Mouse (Mus musculus): ENCODE measurements at regions not wholly inside any gene's neighbourhood (a gene's known extent, or its start where the extent isn't known, plus 50 kb on each side); places are given as distances from the start of the nearest gene placed in this dataset.

DNA sequence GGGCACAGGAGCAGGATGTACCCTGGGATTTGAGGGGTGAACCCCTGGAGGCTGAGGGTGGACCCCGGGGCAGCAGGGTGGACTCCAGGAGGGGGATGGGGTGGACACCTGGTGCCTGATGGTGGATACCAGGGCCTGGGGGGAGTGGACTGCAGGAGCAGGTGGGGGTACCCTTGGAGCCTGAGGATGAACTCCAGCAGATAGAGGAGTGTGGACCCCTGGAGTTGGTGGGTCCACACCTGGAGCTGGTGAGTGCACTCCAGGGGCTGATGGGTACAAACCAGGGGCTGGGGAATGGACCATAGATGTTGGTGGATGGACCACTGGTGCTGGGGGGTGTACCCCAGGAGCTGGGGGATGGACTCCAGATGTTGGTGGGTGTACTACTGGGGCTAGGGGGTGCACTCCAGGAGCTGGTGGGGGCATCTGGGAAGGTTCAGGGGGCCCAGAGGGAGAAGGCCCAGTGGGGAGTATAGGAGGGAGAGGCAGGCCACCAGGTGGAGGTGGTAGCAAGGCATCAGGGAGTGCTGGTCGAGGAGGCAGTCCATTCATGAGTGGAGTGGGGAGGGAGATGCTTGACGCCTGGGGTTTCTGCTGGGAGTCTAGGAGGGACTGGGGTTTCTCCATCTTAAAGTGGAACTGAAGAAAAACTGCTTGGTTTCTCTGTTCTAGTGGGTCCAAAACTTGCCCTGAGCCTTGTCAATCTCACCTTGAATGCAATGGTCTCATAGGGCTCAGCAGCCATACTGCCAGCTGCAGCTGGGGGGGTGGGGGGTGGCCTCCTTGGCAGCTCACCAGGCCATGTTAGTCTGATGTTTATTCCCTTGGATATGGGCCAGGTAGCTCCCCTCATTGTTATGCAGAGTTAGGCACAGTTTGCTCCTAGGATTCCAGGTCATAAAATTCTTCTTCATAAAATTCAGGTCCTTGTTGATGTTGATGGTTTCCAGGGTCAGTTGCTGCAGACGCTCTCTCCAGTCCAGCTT is 183.0 kb upstream of the Ell2 start:
- Histone ChIP-seq H3K9me3 (replicated peaks; ENCODE audit: control insufficient read depth, low read length) (no peaks in the 10 kb centered on the region), H3K4me1 (ENCODE audit: control insufficient read depth, low read depth, low read length) (no peaks in the 10 kb centered on the region), H3K9ac (ENCODE audit: low read depth, low read length) (no peak overlapping the region), H3K36me3 (ENCODE audit: control insufficient read depth, insufficient read depth) (no peaks in the 10 kb centered on the region), H3K27me3 (ENCODE audit: control insufficient read depth, insufficient read depth, low read depth, low read length) (no peaks in the 10 kb centered on the region), H3K4me3 (ENCODE audit: low read depth, low read length) (no peak overlapping the region), H3K4me2 (ENCODE audit: low read depth, low read length) (no peak overlapping the region), H3K27ac (ENCODE audit: low read length) (no peak overlapping the region)
- WGBS (ENCODE audit: insufficient replicate concordance), result 44% methylated on average over 4 of the region's 4 CpGs
- ATAC-seq (ENCODE audit: low read depth), result no peak

GRCm38 (mm10) chr13:75524481-75524880 is 182.1 kb upstream of the Ell2 start:
- no peak for ATAC-seq (ENCODE audit: low read depth)
- WGBS (ENCODE audit: insufficient replicate concordance), result 69% methylated on average over 4 of the region's 4 CpGs

DNA sequence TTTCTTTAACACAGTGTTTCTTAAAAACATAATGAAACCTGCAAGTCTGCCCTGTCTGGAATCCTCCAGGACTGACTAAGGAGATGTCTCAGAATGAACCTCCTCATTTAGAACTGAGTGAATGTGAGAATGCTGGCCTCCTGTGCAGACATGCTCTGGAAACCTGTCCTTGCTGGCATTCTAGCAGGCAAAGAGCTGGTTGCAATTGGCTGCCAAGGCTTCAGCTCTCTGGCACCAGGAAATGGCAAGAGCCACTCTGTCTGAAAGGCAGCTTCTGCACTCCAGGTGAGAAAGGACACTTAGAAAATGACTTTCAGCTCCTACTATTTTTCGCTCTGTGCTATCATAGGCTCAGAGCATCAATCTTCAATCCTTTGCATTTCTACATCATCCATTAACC is 175.0 kb upstream of the Ell2 start:
- Histone ChIP-seq H3K9ac (ENCODE audit: low read depth, low read length) (no peak overlapping the region), H3K27ac (ENCODE audit: low read length) (no peak overlapping the region), H3K36me3 (ENCODE audit: control insufficient read depth, insufficient read depth) (no peaks in the 10 kb centered on the region), H3K9me3 (replicated peaks; ENCODE audit: control insufficient read depth, low read length) (no peaks in the 10 kb centered on the region), H3K4me1 (ENCODE audit: control insufficient read depth, low read depth, low read length) (no peaks in the 10 kb centered on the region), H3K4me2 (ENCODE audit: low read depth, low read length) (no peak overlapping the region), H3K4me3 (ENCODE audit: low read depth, low read length) (no peak overlapping the region), H3K27me3 (ENCODE audit: control insufficient read depth, insufficient read depth, low read depth, low read length) (no peaks in the 10 kb centered on the region)
- WGBS (ENCODE audit: insufficient replicate concordance), result 74% methylated on average over 1 of the region's 1 CpGs
- no peak for ATAC-seq (ENCODE audit: low read depth)

More at GRCm38 (mm10) chr13:75524481-75524880, 182.1 kb upstream of the Ell2 start:
- Histone ChIP-seq H3K27ac (ENCODE audit: low read length) (no peak overlapping the region), H3K9ac (ENCODE audit: low read depth, low read length) (no peak overlapping the region), H3K36me3 (ENCODE audit: control insufficient read depth, insufficient read depth) (no peaks in the 10 kb centered on the region), H3K4me3 (ENCODE audit: low read depth, low read length) (no peak overlapping the region), H3K27me3 (ENCODE audit: control insufficient read depth, insufficient read depth, low read depth, low read length) (no peaks in the 10 kb centered on the region), H3K4me2 (ENCODE audit: low read depth, low read length) (no peak overlapping the region), H3K4me1 (ENCODE audit: control insufficient read depth, low read depth, low read length) (no peaks in the 10 kb centered on the region), H3K9me3 (replicated peaks; ENCODE audit: control insufficient read depth, low read length) (no peaks in the 10 kb centered on the region)

- 52% methylated on average over 2 of the region's 2 CpGs for WGBS (ENCODE audit: insufficient replicate concordance)
Observed at GRCm38 (mm10) chr13:75541446-75541845, 165.1 kb upstream of the Ell2 start.

GRCm38 (mm10) chr13:75542253-75542945 is 164.2 kb upstream of the Ell2 start:
- no peak overlapping the region for H3K27ac ChIP-seq (ENCODE audit: low read length)
- WGBS (ENCODE audit: insufficient replicate concordance), result 38% methylated on average over 2 of the region's 2 CpGs
- ATAC-seq (ENCODE audit: low read depth), result peak; percentile 43

More at GRCm38 (mm10) chr13:75541446-75541845, 165.1 kb upstream of the Ell2 start:
- H3K9me3 ChIP-seq (replicated peaks; ENCODE audit: control insufficient read depth, low read length), result no peaks in the 10 kb centered on the region
- H3K36me3 ChIP-seq (ENCODE audit: control insufficient read depth, insufficient read depth), result no peaks in the 10 kb centered on the region
- no peaks in the 10 kb centered on the region for H3K27me3 ChIP-seq (ENCODE audit: control insufficient read depth, insufficient read depth, low read depth, low read length)
- H3K4me3 ChIP-seq (ENCODE audit: low read depth, low read length), result no peak overlapping the region
- no peak overlapping the region for H3K27ac ChIP-seq (ENCODE audit: low read length)
- H3K9ac ChIP-seq (ENCODE audit: low read depth, low read length), result no peak overlapping the region
- no peak overlapping the region for H3K4me2 ChIP-seq (ENCODE audit: low read depth, low read length)
- no peak for ATAC-seq (ENCODE audit: low read depth)
- H3K4me1 ChIP-seq (ENCODE audit: control insufficient read depth, low read depth, low read length), result no peaks in the 10 kb centered on the region

GRCm38 (mm10) chr13:75542946-75543327 is 163.6 kb upstream of the Ell2 start:
- Histone ChIP-seq H3K36me3 (ENCODE audit: control insufficient read depth, insufficient read depth) (no peaks in the 10 kb centered on the region), H3K4me3 (ENCODE audit: low read depth, low read length) (no peak overlapping the region), H3K27ac (ENCODE audit: low read length) (no peak overlapping the region), H3K4me1 (ENCODE audit: control insufficient read depth, low read depth, low read length) (no peaks in the 10 kb centered on the region), H3K9me3 (replicated peaks; ENCODE audit: control insufficient read depth, low read length) (no peaks in the 10 kb centered on the region), H3K4me2 (ENCODE audit: low read depth, low read length) (no peak overlapping the region), H3K9ac (ENCODE audit: low read depth, low read length) (no peak overlapping the region), H3K27me3 (ENCODE audit: control insufficient read depth, insufficient read depth, low read depth, low read length) (no peaks in the 10 kb centered on the region)
- no peak for ATAC-seq (ENCODE audit: low read depth)

More at GRCm38 (mm10) chr13:75542253-75542945, 164.2 kb upstream of the Ell2 start:
- Histone ChIP-seq H3K4me2 (ENCODE audit: low read depth, low read length) (no peak overlapping the region), H3K27me3 (ENCODE audit: control insufficient read depth, insufficient read depth, low read depth, low read length) (no peaks in the 10 kb centered on the region), H3K9me3 (replicated peaks; ENCODE audit: control insufficient read depth, low read length) (no peaks in the 10 kb centered on the region), H3K9ac (ENCODE audit: low read depth, low read length) (no peak overlapping the region), H3K4me1 (ENCODE audit: control insufficient read depth, low read depth, low read length) (no peaks in the 10 kb centered on the region), H3K4me3 (ENCODE audit: low read depth, low read length) (no peak overlapping the region), H3K36me3 (ENCODE audit: control insufficient read depth, insufficient read depth) (no peaks in the 10 kb centered on the region)

- H3K4me1 ChIP-seq (ENCODE audit: control insufficient read depth, low read depth, low read length), result no peaks in the 10 kb centered on the region
- H3K4me3 ChIP-seq (ENCODE audit: low read depth, low read length), result no peak overlapping the region
- H3K9me3 ChIP-seq (replicated peaks; ENCODE audit: control insufficient read depth, low read length), result no peaks in the 10 kb centered on the region
- no peaks in the 10 kb centered on the region for H3K27me3 ChIP-seq (ENCODE audit: control insufficient read depth, insufficient read depth, low read depth, low read length)
- WGBS (ENCODE audit: insufficient replicate concordance), result 59% methylated on average over 3 of the region's 3 CpGs
- H3K27ac ChIP-seq (ENCODE audit: low read length), result no peak overlapping the region
- no peak overlapping the region for H3K4me2 ChIP-seq (ENCODE audit: low read depth, low read length)
- no peaks in the 10 kb centered on the region for H3K36me3 ChIP-seq (ENCODE audit: control insufficient read depth, insufficient read depth)
- ATAC-seq (ENCODE audit: low read depth), result no peak
- H3K9ac ChIP-seq (ENCODE audit: low read depth, low read length), result no peak overlapping the region
Observed at GRCm38 (mm10) chr13:75543595-75543994, 163.0 kb upstream of the Ell2 start.

DNA sequence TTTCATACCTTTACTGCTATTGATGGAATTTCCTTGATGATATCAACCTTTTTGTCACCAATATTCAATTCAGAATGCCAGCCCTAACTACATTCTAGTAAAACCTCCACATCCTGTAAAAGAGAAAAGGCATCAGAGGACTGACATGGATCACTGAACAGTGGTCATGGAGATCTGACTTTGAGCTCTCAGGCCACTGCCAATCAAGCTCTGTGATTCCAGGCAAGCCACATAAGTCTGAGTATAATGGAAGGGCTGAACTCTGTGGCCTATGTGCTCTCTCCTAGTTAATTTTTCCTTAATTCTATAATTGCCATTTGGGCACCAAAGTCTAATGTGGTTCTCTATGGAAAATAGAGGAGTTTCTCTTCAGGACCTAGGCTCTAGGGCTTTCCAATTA is 161.8 kb upstream of the Ell2 start:
- H3K4me2 ChIP-seq (ENCODE audit: low read depth, low read length), result no peak overlapping the region
- H3K9me3 ChIP-seq (replicated peaks; ENCODE audit: control insufficient read depth, low read length), result no peaks in the 10 kb centered on the region
- H3K4me3 ChIP-seq (ENCODE audit: low read depth, low read length), result no peak overlapping the region
- H3K27ac ChIP-seq (ENCODE audit: low read length), result no peak overlapping the region
- H3K27me3 ChIP-seq (ENCODE audit: control insufficient read depth, insufficient read depth, low read depth, low read length), result no peaks in the 10 kb centered on the region
- no peak for ATAC-seq (ENCODE audit: low read depth)
- H3K9ac ChIP-seq (ENCODE audit: low read depth, low read length), result no peak overlapping the region
- H3K4me1 ChIP-seq (ENCODE audit: control insufficient read depth, low read depth, low read length), result no peaks in the 10 kb centered on the region
- H3K36me3 ChIP-seq (ENCODE audit: control insufficient read depth, insufficient read depth), result no peaks in the 10 kb centered on the region

- ATAC-seq (ENCODE audit: low read depth), result no peak
- Histone ChIP-seq H3K27me3 (ENCODE audit: control insufficient read depth, insufficient read depth, low read depth, low read length) (no peaks in the 10 kb centered on the region), H3K9ac (ENCODE audit: low read depth, low read length) (no peak overlapping the region), H3K27ac (ENCODE audit: low read length) (no peak overlapping the region), H3K4me1 (ENCODE audit: control insufficient read depth, low read depth, low read length) (no peaks in the 10 kb centered on the region), H3K9me3 (replicated peaks; ENCODE audit: control insufficient read depth, low read length) (no peaks in the 10 kb centered on the region), H3K4me2 (ENCODE audit: low read depth, low read length) (no peak overlapping the region), H3K36me3 (ENCODE audit: control insufficient read depth, insufficient read depth) (no peaks in the 10 kb centered on the region), H3K4me3 (ENCODE audit: low read depth, low read length) (no peak overlapping the region)
- WGBS (ENCODE audit: insufficient replicate concordance), result 21% methylated on average over 3 of the region's 3 CpGs
Observed at GRCm38 (mm10) chr13:75547791-75548190, 158.8 kb upstream of the Ell2 start.

Measured in liver, embryonic 16.5 days (tissue).